Mouse (Mus musculus): ENCODE results near the gene A730061H03Rik.

DNA sequence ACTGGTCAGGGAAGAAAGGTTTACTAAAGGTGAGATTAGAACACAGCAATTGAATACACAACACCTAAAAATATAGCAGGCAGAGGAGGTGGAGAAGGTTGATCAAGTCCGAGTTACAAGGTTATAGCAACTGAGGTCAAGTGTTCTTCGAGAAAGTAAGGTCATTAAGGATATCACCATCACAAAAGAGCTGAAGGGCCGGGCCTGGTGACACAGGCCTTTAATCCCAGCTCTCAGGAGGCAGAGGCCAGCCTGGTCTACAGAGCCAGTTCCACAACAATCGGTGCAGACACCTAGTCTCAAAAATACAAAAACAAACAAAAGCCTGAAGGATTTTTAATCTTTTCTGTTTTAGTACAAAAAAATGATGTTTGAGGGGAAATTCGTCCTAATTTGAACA is 8.9 kb downstream of the A730061H03Rik start:
- TF ChIP-seq CTCF (IDR thresholded peaks at IDR 0.05; ENCODE audit: borderline replicate concordance, control insufficient read depth, extremely low read depth, insufficient read depth, low read length, poor library complexity), result no peak
- TF ChIP-seq POLR2A (IDR thresholded peaks at IDR 0.05; ENCODE audit: control insufficient read depth, extremely low read depth, insufficient read depth, low read length, poor library complexity), result no peak

All from thymus, adult 2 months (tissue).